Mouse (Mus musculus) erythroblast, adult 5-6 weeks (primary cell): Measurements from ENCODE around the gene Six6. TPM values are rescaled to one million over a fixed set of nuclear protein-coding genes. Genes with fewer than 3 reads are reported as not detected.

Experiments used
- ATAC-seq: replicated peaks from 2 replicates; pipeline ENCODE4 v1.8.0; 2016; ENCODE audit warnings: moderate number of reproducible peaks, mild to moderate bottlenecking, moderate TSS enrichment, inconsistent platforms; ENCODE audit not compliant: poor library complexity, low FRiP score, severe bottlenecking
- total RNA-seq, 2 experiments: library from RNA; stranded (forward) in 1 of 2; stranded (reverse) in 1 of 2; fragments of 150-400 nt in 1 of 2; fragments of 200-764, 138-1000 nt in 1 of 2; gene quantifications; 2 replicates each; pipeline versions ENCODE4 v1.2.3 to v1.2.4; 2015 to 2017; ENCODE audit warnings: low replicate concordance in 2 of 2

The Six6 gene
- total RNA-seq, 2 experiments from 2014 or later = not detected

DNA sequence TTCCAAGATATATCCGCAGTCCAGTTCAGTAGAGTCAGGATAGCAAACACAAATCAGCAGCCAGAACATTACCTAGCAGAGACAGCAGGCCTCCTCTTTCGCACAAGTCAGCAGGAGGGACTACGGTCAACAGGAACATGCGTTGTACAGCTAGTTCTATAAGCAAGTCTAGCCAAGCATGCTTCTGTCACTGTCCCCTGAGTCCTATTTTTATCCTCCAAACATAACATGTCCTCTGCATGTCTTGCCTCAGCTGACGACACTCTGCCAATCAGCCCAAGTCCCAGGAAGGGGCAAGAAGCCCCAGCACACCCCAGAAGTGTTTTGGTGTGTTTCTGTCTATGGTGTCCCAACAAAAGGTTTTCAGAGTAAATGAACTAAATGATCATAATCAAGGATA lies 14.2 kb downstream of the Six6 start:
- no peak for ATAC-seq

DNA sequence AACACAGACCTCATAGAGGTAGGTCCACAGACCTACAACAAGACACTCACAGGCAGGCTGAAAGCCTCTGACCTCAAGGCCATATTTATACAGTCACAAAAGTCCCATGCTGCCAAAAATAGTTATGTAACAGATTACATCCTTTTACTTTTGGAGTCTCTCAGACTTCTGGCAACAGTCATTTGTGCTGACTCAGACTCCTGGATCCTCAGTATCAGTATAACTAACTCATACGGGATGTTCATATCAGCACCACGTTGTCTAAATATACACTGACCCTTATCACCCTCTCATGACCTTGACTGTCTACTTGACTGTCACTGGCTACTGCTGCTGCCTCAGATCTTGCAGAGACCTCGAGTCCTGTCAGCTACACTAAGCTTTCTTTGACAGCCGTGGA lies 15.2 kb downstream of the Six6 start:
- no peak for ATAC-seq

DNA sequence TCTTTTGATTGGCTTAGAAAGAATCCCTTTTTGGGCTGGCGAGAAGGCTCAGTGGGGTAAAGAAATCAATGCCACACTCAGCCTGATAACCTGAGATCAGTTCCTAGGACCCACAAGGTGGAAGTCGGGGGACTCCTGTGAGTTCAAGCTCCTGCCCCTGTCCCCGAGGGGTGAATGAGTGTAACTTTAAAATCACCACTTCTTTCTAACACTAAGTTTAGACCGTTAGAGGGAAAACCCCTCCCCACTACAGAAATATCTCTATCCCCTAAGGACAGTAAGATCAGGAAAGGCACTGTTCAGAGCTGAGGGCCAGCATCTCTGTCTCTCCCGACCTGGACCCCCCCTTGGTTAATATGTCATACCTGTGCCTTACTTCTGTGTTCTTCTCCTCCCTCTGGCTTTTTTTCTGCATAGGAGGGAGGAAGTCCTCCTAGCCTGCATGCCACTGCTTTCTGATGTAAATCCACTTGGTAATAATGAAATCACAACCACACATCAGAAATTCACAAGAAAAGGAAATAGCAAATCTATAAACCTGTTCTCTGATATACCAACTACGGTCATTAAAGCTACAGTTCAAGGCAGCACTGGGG lies 18.2 kb downstream of the Six6 start:
- ATAC-seq = no peak

DNA sequence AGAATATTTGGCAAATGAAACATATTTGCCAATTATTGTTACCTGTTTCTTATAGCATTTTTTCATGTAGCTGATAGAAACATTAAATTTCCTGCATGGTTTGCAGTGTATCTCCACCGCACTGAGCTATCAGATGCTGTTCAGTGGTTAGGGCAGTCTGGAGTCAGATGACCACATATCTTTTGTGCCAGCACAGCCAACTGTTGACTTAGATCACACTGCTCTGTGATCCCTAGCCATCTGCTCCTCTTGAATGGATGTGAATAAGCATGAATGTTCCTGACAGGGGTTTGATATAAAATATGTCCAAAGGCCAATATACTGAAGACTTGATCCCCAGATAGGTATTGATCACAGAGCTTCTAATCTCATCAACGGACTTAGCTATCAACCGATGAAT lies 18.8 kb downstream of the Six6 start:
- ATAC-seq = no peak

DNA sequence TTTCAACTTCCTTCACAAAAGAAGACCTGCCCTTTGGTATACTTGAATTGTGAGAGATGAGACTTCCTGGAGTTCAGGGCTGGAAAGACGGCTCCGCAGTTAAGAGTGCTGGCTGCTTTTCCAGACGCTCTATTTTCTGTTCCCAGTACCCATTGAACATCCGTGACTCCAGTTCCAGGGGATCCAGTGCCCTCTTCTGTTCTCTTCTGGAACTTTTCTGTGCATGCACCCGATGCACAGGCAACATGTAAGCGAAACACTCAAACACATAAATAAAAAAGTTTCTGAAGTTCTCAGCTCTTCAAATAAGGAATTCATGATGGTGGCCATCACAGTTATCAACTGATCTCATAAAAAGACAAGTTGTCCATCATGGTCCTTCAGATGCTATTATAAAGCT lies 23.1 kb downstream of the Six6 start:
- ATAC-seq = no peak

DNA sequence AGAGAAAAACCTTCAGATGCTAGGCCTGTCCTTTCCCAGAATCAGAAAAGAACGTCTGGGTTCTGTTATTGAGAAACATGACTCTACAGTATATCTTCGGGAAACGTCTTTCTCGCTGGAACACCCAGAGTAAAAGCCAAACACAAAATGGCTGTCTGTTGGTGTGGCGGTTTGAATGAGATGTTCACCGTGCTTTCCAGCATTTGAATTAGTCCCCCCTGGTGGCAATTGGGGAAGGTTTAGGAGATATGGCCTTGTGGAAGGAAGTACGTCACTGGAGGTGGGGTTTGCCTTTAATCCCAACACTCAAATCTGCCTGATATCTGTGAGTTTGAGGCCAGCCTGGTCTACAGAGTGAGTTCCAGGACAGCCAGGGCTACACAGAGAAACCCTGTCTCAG lies 27.8 kb downstream of the Six6 start:
- no peak for ATAC-seq

DNA sequence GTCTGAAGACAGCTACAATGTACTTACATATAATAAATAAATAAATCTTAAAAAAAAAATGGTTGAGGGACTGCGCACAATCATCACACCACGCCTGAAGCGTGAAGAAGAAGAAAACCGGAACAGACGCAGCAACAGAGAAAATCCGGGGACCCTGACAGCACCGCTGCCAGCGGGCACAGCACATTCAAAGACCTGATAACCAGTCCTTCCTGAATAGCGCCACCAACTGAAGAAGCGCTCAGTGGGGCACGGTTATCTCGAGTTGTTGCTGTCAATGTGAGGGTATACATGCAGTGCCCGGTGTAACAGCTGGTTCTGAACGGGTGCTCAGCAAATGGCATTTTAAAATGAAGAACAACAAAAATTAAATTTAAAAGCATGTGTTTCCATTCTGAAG lies 30.9 kb downstream of the Six6 start:
- no peak for ATAC-seq

DNA sequence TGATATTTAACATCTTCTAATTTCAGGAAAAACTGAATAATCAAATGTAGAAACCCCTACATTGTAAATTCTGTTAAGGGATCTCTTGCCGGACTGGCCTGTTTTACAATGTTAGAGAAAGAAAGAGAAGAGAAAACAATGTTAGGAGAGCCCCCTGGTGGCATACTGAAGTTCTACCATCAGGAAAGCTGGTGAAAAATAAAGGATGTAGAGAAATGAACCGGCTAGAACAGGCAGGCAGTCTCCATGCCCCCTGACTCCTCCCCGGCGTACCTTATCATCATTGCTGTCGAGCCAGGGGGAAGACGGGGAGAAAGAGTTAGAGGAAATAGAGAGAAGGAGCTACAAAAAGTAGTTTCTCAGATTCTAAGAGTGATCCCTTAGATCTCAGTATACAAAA lies 33.5 kb downstream of the Six6 start:
- no peak for ATAC-seq

DNA sequence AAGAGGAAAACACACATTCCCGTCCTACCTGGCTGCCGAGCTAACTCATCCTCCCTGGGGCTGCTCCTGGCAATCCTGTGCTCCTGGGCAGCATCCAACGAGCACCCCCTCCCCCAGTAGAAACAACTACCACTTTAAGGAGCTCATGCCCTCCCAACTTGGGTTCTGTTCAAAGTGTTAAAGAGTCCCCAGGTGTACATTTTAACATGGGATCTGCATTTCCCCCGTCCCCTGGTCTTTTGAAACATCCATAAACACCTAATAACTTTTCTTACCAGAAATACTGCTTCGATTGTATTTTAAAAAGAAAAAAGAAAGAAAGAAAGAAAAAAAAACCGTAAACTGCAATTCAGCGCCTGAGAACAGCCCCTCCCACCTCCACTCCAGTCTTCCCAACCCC lies 36.5 kb downstream of the Six6 start:
- ATAC-seq = no peak

DNA sequence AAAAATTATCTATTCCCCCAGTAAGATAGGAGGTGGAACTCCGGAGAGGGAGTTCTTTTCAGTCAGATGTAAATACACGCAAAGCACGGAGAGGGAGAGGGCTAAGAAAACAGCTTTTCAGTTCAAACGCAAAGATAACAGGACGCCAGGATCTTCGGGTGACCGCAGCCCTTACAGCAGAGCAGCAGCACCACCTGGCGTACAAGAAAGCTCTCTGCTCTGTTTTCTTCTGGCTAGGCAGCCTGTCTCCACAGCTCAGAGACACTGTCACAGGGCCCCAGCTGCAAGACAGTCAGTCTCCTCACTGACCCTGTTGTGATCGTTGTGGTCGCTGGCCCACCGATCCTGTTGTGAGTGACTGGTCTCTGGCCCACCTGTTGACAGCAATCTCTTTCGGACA lies 37.0 kb downstream of the Six6 start:
- ATAC-seq = no peak

DNA sequence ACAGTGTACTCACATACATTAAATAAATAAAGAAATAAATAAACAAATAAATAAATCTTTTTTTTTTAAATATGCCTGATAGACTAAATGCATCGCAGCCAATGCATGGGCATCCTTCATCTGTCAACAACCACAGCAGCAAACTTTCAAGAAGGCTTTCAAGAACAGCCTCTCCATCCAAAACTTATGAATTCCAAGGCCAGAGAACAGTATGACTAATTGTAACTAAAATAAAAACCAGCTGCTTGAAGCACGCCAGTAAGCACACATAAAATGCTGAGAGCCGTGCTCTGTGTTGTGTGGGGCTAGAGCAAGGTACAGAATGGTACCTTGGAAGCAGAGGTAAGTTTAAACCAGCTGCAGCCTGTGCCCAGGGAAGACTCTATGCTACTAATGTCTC lies 38.2 kb downstream of the Six6 start:
- ATAC-seq = no peak

DNA sequence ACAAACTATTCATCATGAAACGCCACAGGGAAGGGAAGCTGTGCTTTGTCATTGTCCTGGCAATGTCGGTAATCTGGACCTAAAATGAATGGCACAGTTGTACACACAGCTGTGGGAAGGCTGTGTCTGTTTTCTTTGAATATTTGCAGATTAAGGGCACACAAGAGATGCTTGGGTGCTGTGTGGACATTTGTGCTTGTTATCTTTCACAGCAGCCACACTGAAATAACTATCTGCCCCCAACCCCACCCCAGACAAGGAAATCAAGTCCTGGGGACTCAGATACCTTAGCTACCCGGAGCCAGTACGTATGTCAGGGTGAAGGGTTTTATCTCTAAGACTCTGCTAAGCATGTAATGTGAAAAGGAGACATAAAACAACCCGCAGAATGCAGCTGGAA lies 39.5 kb downstream of the Six6 start:
- no peak for ATAC-seq

DNA sequence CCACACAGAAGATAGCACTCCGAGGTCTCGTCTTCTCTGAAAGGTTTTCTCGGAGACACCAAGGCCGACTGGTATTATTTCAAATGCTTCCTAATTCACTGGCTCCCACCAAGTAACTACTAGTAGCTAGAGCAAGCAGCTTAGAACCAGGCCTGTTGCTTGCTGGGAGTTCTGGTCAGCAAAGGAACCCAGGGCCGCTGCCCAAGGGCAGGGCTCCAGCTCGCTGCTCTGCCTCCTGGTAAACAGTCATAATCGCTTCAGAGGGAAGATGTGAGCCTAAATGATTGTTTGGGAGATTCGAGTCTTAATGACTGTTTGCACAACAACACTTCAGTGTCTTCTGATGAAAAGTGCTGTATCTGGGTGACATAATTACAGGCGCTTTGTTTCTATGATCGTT lies 42.9 kb downstream of the Six6 start:
- no peak for ATAC-seq

DNA sequence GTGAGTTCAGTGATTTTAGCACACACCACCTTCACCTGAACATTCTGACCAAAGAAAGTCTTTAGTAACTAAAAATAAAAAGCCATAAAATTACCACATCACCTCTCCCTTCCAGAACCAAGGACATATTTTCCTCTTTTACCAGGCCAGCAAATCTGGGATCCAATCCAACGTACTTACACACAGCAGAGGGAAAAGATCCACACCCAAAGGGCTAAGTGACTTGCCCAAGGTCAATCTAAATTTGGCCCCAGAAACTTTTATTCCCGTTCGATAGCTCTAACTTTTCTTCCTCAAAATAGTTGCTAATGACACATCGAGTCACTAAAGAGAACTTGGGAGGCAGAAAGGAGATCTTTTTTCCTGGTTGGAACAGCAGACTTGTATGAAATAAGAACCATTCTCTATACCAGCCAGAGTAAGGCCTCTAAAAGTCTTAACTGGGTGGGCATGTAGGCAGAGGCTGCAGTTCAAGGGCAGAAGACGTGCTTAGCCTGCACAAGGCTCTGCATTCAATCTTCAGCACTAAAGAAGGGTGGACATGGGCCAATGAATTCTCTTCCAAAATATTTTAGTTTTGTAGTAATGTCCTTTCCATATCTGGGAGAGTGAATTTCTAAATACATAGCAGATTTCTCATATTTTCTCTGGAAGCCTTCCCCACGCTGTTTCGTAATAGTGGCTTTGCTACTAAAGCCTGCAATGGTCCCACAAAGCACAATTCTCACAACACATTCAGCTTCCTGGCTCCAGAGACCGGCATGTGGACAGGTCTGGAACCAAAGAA lies 43.6 kb downstream of the Six6 start:
- ATAC-seq = no peak

Other genes starting within 250 kb of the Six6 start
- 35.9 and 38.6 TPM in 2 replicates for gene Ppm1a, start 182.4 kb upstream of the Six6 start, total RNA-seq (2015; ENCODE audit: low replicate concordance)
- gene Ppm1a, start 182.4 kb upstream of the Six6 start, total RNA-seq (2017; ENCODE audit: low replicate concordance) = 87.3 and 107 TPM in 2 replicates
- gene 4930447C04Rik, start 882 bp downstream of the Six6 start, total RNA-seq (2015; ENCODE audit: low replicate concordance) = not detected in 2 replicates
- not detected in 2 replicates for gene 4930447C04Rik, start 882 bp downstream of the Six6 start, total RNA-seq (2017; ENCODE audit: low replicate concordance)
- not detected in 2 replicates for gene Six1, start 114.0 kb downstream of the Six6 start, total RNA-seq (2015; ENCODE audit: low replicate concordance)
- not detected in 2 replicates for gene Six1, start 114.0 kb downstream of the Six6 start, total RNA-seq (2017; ENCODE audit: low replicate concordance)
- not detected in 2 replicates for gene Six4, start 173.6 kb downstream of the Six6 start, total RNA-seq (2015; ENCODE audit: low replicate concordance)
- gene Six4, start 173.6 kb downstream of the Six6 start, total RNA-seq (2017; ENCODE audit: low replicate concordance) = not detected in 2 replicates
- gene Mnat1, start 183.8 kb downstream of the Six6 start, total RNA-seq (2015; ENCODE audit: low replicate concordance) = 7.7 and 8.4 TPM in 2 replicates
- gene Mnat1, start 183.8 kb downstream of the Six6 start, total RNA-seq (2017; ENCODE audit: low replicate concordance) = 3.9 and 6.0 TPM in 2 replicates